Mouse (Mus musculus) adrenal gland, postnatal 4 days (tissue): Measurements from ENCODE around the gene Cenpx. TPM values are rescaled to one million over a fixed set of nuclear protein-coding genes. Genes with fewer than 3 reads are reported as not detected.
"Not testable (repeated sequence)": the region's sequence is repeated elsewhere in the genome, so short reads cannot be mapped to it uniquely, and the experiment has no call there.

Experiments used
- DNase-seq, 2 experiments: peaks; one replicate each; pipeline ENCODE4 v3.0.0; 2021 to 2022; ENCODE audit warnings: low spot score in 2 of 2, mixed read lengths in 2 of 2
- total RNA-seq, 2 experiments: library from RNA; stranded (reverse); gene quantifications; 2 replicates each; pipeline ENCODE4 v1.2.3; 2021

Cenpx gene
- total RNA-seq, 2 experiments from 2014 or later: 49.5 to 52.5 TPM

DNA sequence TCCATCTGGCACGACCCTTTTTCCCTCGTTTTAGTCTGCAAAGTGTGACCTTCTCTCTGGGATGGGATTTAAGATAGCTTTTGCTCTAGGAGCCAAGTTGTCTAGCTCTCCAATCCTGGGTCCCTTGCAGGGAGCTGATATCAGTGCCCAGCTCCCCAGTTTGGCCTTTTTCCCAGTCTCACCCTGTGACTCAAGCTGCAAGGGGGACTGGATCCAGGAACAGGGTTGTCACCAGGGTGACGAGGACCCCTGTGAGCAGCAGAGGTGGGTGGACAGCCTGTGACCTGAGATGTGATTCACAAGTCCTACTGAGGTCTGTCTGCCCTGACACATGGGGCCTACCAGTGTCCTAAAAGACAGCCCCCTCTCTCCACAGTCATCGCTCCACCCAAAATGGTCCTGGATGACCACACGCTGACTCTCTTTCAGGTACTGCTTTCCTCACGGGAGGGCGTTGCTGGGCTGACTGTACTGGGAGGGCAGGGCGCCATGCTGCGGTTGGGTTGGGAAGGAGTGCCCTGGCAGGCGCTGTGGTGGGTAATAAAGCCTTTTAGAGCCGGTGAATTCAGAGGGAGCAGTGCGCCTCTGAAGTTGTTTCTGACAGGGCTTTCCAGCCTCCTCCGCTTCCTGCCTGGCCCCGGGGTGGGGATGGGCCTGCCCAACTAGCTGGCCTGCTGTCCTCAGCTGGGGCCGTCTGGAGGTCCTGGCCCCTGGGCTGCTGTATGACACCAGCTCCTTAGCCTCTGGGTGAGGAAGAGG, 9.7 kb downstream of the Cenpx start:
- DNase-seq: no peak

DNA sequence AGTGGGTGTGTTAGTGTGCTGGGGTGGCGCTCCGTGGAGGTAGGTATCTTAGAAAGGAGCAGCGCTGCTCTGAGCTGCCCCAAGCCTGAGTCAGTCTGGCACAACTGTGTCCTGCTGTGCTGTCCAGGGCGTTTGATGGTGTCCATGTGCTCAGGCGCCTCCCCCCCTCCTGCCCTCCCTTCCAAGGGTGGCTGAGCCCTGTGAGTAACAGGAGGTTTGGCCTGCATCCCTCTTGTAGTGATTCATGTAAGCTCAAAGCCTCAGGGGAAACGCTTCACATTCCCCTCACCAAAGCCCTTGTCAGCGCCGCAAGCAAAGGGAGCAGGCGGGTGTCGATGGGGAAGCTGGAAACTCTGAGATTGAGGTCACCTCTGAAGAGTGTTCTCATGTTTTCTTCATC, 15.8 kb downstream of the Cenpx start:
- no peak for DNase-seq

DNA sequence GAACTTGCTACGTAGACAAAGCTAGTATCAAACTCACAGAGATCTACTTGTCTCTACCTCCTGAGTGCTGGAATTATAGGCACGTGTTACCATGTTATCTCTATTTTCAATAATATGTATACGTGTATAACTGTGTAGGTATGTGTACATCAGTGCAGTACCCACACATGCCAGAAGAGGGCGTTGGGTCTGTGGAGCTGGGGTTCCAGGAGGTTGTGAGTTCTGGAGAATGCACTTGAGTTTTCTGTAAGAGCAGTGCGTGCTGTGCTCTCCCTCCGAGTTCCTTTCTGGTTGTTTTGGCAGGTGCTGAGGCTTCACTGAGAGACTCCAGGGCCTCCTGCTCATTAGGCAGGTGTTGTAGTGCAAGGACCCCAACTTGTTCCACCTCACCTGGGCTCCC, 17.0 kb downstream of the Cenpx start:
- no peak for DNase-seq

DNA sequence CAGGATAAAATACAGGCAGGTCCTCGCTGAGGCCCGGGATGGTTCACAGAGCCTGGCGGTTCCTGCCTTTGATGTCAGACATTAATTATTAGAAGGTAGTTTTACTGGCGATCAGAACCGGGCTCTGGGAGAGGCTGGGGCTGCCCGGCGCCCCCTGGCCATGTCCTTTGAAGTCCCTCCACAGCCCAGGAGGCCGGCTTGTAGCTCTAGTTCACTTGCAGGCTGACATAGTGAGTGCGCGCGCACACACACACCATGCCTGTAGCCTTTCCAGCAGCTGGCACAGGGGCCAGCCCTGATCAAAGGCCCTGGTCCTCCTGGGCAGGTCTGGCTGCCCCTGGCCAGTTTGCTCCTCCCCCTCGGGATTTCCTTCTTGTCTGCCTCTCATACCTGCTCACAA, 17.9 kb downstream of the Cenpx start:
- no peak for DNase-seq

DNA sequence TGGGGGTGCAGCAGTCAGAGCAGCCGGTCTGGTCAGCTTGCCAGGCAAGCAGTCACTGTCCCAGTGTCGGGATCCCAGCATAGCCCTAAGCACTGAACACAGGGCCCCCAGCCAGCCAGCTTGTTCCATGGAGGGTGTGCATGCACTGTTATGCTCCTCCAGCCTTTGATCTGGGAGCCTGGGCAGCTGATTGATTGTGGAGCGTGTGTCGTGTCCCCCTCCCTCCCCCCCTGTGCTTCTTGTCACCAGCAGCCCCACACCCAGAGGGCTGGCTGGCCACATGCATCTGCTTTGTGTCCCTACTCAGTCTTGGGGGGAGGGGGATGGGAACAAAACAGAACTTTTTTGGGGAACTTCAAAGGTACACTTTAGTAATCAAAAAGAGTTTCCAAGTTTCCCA, 18.4 kb downstream of the Cenpx start:
- DNase-seq: no peak

DNA sequence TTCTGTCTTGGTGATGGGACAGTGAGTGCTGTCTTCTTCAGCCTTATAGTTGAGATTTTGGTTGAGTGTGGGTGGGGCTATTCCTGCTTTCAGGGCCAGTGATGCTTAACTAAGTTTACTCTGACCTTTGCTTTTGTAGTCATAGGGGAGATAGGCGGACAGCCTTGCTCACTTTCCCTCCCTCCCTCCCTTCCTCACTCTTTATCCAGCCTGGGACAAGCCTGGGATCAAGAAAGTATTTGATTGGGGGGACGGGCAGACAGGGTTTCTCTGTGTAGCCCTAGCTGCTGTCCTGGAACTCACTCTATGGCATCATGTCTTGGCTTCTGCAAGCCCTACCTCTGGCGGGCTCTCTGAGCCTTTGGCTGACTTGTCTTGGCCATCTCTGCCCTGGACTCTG, 20.1 kb downstream of the Cenpx start:
- no peak for DNase-seq

DNA sequence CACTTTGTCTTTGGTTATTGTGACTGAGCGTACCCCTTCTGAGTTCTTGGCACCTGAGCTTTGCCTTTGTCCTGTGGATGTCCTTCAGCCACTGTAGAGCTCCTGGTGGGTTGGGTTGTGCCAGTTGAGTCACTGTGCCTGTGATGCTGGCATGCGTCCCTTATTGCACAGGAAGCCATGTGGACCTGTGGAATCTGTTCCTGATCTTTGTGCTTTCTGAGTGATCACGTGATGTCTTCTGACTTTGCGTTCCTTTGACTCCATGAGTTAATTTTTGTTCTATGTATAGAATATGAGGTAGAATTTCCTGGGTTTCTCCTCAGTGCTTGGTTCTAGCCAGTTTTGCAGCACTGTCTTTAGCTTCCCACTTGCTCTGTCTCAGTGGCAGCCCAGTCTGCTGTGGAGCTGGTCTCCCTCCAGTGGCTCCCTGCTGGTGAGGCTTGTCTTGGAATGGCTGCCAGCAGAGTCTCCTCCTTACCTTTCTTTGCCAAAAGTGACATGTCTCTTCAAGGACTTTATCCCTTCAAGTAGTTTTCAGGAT, 21.0 kb downstream of the Cenpx start:
- DNase-seq: no peak

DNA sequence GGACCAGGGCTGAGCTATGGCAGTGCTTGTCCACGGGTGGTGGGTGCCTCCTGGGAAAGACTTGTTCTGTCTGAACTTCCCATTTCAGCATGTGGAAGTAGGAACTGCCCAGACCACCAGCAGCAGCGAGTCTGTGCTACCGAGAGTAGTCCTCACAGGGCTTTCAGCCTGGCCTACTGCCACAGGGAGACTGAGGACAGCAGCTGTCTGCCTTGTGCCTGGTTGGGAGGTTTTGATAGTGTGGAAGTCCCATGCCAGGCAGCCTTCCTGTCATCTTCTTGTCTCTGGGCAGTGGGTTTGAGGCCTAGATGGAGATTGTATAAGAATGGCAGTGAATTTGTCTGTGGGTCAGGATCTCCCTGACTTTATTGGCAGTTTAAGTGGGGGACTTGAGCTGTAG, 24.2 kb downstream of the Cenpx start:
- DNase-seq: no peak

DNA sequence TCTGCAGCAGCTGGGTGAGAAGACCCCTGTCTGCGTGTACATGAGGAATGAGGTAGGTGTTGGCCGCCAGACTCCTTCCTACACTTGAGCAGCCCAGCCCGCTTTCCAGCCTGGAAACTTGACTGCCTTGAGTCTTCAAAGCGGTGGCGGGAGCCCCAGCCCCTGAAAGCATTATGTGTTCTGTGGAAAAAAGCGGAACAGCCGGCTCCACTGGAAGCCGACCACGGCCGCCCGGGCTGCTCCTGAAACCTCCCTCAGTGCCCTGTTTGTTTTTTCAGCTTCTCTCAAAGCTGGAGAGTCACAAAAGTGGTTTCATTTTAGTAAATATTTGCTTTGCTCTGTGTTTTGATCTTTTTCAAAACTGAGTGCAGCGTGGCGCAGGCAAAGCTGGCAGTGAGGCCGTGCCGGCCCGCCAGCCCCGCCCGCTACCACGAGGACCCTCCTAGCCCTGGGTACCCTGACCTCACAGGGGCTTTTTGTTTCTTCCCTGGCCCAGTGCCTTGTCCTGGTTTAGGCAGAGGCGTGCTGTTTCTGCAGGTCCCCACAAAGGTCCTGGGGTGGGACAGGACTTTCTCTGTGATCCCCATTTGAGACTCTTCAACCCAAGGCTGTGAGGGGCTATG, 26.8 kb downstream of the Cenpx start:
- DNase-seq: no peak

DNA sequence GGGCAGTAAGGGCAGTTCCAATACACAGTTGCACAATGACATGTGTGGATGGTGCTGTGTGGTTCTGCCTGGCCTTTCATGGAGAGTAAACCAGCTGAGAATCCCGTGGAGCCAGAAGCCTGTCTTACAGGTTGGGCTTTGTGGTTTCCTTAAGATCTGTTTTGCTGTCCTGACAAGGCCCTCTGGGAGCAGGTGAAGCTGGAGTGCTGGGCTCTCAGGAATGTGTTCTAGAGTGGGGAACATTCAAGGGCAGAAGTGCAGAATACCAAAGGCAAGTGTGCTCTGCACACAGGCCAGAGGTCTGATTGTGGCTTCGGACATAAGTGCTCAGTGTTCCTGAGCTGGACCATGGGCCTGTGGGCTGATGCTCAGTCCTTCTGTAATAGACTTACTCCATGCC, 28.9 kb downstream of the Cenpx start:
- no peak for DNase-seq

DNA sequence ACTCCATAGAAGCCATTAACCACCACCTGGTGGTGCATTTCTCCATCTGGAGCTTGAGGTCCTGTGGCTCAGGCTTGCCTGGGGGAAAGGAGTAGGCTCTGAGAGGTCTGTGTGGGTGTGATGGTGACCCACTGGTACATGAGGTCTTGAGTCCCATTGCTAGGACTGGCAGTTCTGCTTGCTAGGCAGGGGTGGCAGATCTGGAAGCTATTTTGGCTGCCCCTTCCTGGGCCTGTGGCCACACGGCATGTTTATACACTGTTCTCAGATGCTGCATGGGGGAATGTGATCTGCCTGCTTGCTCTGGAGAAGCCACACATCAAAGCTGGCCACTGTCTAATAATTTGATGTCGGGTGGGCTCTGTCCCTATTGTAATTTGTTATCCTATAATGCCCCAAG, 29.5 kb downstream of the Cenpx start:
- DNase-seq: no peak

DNA sequence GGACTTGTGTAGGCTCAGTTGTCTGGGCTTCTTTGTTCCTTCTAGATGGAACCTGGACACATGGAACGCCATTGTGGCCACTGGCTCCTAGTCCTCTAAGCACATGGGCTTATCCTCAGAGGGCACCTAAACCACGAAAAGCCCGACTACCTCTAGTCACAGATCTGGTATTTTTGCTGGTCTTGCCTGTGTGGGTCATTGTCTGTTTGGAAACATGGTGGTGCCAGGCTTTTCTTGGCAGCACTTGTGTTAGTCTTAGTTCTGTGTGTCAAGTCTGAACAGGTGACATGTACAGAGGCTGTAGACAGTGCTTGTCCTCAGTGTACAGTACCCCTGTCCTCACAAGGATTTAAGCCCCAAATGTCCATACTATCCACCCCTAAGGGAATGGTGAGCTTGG, 30.0 kb downstream of the Cenpx start:
- DNase-seq: no peak

DNA sequence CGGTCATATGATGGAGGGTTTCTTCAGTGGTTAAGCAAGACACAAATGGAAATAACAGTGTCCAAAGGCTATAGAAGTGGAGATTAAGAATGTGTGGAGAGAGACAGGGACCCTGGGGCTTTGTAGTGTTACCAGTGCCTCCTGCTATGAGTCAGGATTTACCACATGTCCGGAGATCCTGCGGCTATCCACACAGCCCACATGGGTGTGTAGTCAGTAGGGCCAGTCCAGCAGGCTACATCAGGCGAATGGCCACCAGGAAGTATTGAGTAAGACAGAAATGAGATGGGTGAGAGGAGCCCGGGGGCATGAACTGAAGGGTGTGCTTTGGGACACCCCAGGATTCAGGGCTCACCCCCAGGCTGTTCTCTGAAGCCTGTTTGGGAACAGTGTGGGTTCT, 30.9 kb downstream of the Cenpx start:
- no peak for DNase-seq

DNA sequence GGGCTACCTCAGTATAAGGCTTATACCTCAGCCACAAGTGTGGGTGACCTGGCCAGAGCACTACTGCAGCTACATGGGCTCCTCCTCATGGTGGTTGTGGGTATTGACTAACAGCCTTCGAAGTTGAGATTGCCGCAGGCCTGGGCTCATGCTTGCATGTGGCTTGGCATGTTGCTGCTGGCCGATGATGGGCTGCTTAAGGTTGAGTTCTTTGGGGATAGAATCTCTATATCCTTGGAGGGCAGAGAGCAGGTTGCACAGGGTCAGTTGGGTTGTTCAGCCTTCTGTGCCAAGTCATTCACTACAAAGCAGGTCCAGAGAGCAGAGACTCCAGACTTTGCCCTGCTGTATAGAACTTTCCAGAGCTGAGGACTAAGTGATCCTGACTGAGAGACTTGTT, 33.6 kb downstream of the Cenpx start:
- no peak for DNase-seq

DNA sequence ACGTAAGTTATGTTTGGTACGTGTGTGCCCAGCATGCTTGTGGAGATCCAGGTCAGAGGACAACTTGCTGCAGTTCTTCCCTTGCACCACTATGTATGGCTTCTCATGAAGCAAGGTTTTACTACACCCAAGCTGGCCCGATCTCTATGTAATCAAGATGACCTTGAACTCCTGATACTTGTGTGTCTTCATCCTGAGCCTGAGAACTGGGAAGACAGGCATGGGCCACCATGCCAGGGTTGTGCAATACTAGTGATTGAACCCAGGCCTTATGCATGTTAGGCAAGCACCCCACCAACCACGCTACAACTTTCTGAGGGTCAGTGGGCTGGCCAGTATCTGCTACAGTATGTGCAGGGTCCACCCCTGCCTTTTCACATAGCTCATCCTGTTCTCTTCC, 36.6 kb downstream of the Cenpx start:
- no peak for DNase-seq

DNA sequence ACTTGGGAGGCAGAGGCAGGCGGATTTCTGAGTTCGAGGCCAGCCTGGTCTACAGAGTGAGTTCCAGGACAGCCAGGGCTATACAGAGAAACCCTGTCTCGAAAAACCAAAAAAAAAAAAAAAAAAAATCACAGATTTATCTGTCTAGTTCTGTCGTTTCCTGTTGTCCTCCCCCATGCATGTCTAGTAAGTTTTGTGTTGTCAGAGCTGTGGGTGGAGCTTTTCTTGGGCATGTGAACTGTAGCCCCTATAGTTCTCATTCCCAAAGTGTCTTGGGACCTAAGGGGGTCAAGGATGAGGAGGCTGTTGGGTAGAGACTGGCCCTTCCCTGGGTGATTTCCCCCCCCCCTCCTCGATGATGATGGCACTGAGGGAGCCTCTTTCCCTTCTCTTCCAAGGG, 37.7 kb downstream of the Cenpx start:
- DNase-seq: not testable (repeated sequence)

DNA sequence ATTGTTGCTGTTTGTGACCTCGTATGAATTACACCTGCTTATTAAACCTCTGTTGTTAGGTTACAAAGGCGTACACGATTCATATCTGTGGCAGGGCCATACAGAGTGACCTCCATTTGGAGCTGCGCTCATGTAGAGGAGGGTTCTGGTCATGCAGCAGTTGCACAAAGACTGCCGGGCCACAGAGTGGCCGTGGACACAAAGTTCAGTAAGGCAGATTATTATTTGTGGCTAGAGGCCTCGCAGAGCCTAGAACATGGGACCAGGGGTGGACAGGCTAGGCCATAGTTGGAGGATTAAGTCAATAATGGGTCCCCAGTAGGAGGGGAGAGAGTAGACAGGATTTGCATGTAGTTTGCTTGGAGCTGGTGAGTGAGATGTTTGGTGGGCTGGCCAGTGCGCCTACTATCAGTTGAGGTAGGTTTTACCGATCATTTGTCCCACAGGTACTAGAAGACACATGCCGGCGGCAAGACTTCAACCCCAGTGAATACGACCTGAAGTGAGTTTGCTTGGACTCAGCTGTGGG, 39.9 kb downstream of the Cenpx start:
- no peak for DNase-seq

DNA sequence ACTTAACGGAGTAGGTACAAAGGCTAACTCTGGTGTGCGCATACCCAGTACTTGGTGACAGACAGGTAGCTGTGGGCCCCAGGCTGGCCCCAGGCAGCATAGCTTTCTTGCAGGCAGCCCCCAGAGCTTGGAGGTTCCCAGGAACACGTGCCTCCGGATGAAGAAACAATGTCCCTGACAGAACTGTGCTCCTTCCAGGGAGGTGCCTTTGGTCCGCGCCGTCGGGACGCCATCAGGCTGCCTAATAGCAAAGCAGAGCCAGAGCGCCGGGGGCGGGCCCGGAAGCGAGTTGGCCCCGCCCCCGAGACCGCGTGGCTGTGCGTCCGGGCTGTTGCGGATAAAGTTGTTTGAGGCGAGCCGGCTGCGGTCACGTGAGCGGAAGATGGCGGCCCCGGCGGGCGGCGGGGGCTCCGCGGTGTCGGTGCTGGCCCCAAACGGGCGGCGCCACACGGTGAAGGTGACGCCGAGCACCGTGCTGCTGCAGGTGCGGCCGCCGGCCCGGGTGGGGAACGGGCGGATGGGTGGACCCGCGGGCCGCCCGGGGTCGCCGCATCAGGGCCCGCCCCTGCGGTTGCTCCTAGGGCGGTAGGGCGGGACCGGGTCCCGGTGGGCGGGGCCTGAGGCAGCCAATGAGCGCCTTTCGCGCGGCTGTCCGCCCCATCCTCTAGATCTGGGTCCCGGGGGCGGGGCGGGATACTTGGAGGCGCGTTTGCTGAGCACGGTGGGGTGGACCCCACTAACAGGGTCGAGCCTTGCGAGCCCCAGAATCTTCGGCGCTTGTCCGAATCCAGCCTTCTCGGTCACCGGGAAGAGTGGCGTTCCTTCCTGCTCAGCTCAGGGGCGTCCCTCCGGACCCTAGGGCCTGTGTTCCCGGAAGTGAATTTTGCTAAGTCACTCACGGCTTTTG, 40.6 kb downstream of the Cenpx start, which contains the start of gene Aspscr1:
Gene Aspscr1 (plus strand): TSS at position 287 of the 907 bp plus-strand sequence.
- DNase-seq: peak; percentile 92 to 94

DNA sequence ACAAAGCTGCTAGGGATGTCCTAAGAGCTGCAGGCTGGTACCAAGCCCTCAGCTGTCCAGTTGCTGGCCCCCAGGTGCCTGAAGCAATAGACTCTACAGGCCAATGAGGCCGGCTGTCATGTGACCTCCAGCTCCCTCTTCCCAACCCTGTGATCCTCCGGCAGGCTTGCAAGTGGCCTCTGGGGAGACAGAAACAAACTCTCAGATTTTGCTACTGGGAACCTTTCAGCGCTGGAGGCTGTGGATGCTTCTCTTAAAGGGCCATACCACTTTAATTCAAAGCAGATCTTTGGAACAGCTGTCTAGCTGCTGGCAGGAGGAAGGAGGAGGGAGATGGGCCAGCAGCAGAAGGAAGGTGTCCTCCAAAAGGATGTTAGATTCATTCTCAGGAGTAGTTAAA, 46.9 kb downstream of the Cenpx start:
- no peak for DNase-seq

DNA sequence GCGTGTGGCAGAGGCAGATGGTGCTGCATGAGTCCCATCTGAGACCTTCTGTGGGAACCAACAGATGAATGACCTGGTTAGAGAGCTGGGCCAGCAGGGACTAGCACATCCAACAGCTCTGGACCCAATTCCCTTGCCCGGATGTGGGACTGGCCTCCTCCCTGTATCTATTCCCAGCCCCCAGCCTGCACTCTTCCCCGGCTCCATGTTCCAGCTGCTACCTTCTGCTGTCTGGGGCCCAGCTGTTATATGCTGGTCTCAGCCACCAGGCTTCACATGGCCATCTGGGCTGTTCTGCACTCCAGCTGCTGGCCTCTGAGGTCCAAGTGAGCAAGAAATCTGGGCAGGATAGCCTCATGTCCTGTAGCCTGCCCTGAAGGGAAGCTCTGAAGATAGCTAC, 48.1 kb downstream of the Cenpx start:
- no peak for DNase-seq

DNA sequence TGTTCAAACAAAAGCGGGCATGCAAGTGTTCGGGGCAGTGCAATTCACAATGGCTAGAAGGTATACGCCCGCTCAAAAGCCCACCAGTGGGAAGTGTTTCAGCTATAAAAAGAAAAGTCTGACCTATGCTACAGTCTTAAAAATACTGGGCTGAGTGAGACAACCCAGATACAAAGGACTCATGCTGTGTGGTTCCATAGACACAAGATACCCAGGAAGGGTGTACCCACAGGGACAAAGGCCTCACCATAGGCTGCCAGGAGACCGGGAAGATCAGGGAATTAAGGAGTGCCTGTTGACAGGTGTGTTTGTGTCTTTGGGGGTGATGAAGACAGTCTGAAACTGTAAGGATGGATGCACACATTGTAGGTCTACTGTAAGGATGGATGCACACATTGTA, 49.8 kb downstream of the Cenpx start:
- DNase-seq: no peak

DNA sequence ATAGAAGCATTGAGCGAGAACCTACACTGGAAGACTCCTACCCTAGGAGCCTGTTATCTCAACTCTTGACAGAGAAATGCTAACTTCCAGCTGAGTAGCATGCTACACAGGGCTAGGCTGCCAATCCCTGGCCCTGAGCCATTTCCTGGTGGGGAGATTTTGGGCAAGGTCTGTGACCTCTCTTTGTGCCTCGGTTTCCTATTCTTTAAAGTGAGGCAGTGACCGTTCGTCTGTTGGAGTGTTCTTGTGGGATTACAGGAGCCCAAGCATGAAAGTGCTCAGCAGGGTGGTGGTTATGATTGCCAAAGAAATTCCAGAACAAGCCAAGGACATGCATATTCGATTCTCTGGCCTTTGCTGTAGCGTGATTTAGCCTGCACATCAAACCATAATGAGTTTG, 50.8 kb downstream of the Cenpx start:
- no peak for DNase-seq
